Mouse (Mus musculus): Measurements from ENCODE around the gene Sae1. TPM values are rescaled to one million over a fixed set of nuclear protein-coding genes. Genes with fewer than 3 reads are reported as not detected.

Gene Sae1
- polyA plus RNA-seq, 1 experiment from 2014 or later = 339 TPM

DNA sequence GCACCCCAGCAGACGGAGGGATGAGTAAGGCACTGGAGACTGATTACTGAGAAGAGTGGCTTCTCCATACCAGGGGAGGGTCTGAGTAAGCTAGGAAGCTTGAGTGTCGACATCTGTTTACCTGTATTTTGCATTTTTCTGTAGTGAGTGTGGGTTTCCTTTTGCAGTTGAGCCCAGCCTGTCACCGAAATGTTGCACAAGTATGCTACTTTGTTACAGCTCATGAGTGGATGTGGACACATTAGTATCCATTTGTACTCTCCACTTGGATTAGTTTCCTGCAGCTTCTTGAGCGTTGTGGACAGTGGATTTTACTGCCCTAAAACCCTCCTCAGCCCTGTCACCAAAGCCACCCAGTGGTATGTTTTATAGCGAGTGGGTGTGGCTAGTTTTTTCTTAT, 31.1 kb upstream of the Sae1 start:
- H3K27me3 ChIP-seq (ENCODE audit: control insufficient read depth, insufficient read depth, low read length) = no peaks in the 10 kb centered on the region
- 93% methylated on average over 5 of the region's 5 CpGs for WGBS
- H3K27ac ChIP-seq (ENCODE audit: low read depth, low read length) = no peak overlapping the region
- no peak overlapping the region for H3K4me2 ChIP-seq (replicated peaks; ENCODE audit: low read depth, low read length)
- H3K4me1 ChIP-seq (replicated peaks; ENCODE audit: control insufficient read depth, insufficient read depth, low read length) = no peaks in the 10 kb centered on the region
- ATAC-seq (ENCODE audit: low FRiP score) (no peak), DNase-seq (ENCODE audit: low spot score) (no peak)
- peaks cover 25% of the 10 kb centered on the region for H3K36me3 ChIP-seq (ENCODE audit: control insufficient read depth, insufficient read depth, low read length)
- H3K9me3 ChIP-seq (ENCODE audit: control insufficient read depth, low read length) = no peaks in the 10 kb centered on the region
- H3K9ac ChIP-seq (ENCODE audit: low read depth, low read length) = no peak overlapping the region
- no peak overlapping the region for H3K4me3 ChIP-seq (ENCODE audit: low read depth, low read length)

DNA sequence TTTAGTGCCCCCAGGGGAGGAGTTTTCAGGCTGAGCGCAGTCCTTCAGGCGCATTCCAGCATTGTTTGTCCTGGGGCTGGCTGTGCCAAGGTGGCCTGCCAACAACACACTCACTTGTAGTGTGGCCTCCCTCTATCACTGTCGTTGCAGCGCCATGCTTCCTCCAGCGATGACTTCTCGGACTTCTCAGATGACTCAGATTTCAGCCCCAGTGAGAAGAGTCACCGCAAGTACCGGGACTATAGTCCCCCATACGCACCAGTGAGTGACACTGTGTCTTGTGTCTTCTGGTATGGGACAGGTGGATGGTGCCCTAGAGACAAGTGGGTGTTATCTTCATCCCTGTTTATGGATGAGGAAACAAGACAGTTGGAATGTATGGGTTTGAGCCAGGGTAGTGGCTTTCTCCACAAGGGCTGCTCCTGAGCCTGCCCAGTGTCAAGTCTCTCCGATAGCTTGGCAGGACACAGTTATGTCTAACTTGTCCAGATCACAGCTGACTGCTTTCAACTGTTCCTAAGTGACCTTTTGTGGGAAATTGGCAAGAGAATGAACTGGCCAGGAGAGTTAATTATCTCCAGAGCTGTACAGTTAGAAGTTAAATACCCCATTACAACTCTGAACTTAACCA, 29.6 kb upstream of the Sae1 start:
- H3K9ac ChIP-seq (ENCODE audit: low read depth, low read length) = no peak overlapping the region
- H3K4me1 ChIP-seq (replicated peaks; ENCODE audit: control insufficient read depth, insufficient read depth, low read length) = no peaks in the 10 kb centered on the region; the same call in 1 of the 2 replicates
- peaks cover 25% of the 10 kb centered on the region for H3K36me3 ChIP-seq (ENCODE audit: control insufficient read depth, insufficient read depth, low read length)
- WGBS = 95% methylated on average over 10 of the region's 10 CpGs
- DNase-seq (ENCODE audit: low spot score) (no peak), ATAC-seq (ENCODE audit: low FRiP score) (no peak)
- H3K27me3 ChIP-seq (ENCODE audit: control insufficient read depth, insufficient read depth, low read length) = no peaks in the 10 kb centered on the region
- H3K9me3 ChIP-seq (ENCODE audit: control insufficient read depth, low read length) = no peaks in the 10 kb centered on the region
- no peak overlapping the region for H3K4me2 ChIP-seq (replicated peaks; ENCODE audit: low read depth, low read length)
- no peak overlapping the region for H3K27ac ChIP-seq (ENCODE audit: low read depth, low read length)
- H3K4me3 ChIP-seq (ENCODE audit: low read depth, low read length) = no peak overlapping the region

DNA sequence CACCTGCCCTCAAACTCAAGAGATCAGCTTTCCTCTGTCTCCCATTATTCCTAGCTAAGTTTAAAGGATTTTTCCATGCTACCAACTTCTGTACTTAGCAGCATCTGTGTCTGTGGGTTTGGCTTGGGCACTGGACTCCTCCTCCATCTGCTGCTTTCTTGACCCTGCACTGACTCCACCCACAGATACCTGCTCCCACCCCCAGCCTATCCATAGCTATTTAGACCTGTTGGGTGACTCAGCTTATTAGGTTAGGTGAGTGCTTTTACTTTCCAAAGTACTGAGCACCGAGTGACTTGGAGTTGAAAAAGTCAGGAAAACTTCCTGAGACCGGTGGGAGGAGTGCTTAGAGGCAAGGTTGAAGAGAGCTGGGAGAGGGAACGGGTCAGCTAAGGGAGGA, 27.8 kb upstream of the Sae1 start:
- 88% methylated on average over 3 of the region's 3 CpGs for WGBS
- no peak overlapping the region for H3K9ac ChIP-seq (ENCODE audit: low read depth, low read length)
- H3K9me3 ChIP-seq (ENCODE audit: control insufficient read depth, low read length) = no peaks in the 10 kb centered on the region
- H3K36me3 ChIP-seq (ENCODE audit: control insufficient read depth, insufficient read depth, low read length) = peaks cover 11% of the 10 kb centered on the region
- H3K4me3 ChIP-seq (ENCODE audit: low read depth, low read length) = no peak overlapping the region
- no peak overlapping the region for H3K27ac ChIP-seq (ENCODE audit: low read depth, low read length)
- no peak for DNase-seq (ENCODE audit: low spot score)
- no peak for ATAC-seq (ENCODE audit: low FRiP score)
- no peak overlapping the region for H3K4me2 ChIP-seq (replicated peaks; ENCODE audit: low read depth, low read length)
- no peaks in the 10 kb centered on the region; the same call in 1 of the 2 replicates for H3K4me1 ChIP-seq (replicated peaks; ENCODE audit: control insufficient read depth, insufficient read depth, low read length)
- H3K27me3 ChIP-seq (ENCODE audit: control insufficient read depth, insufficient read depth, low read length) = no peaks in the 10 kb centered on the region

DNA sequence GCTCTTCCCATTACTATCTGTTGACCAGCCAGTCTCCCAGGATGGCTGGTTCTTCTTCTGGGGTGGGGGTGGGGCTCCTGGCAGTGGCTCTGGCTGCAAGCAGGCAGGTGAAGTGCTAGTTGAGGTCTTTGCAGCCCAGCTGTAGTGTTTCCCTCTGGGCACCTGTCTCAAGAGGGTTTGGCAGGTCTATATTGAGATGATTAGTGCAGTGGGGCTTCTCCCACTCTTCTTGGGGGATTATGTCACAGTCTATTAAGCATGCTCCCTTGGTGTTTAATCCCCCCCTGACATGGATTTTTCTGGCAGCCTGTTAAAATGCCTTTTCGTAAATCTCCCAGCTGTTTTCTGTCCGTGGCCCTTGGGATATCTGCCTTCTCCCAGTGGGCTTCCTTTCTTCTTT, 25.3 kb upstream of the Sae1 start:
- Histone ChIP-seq H3K9me3 (ENCODE audit: control insufficient read depth, low read length) (no peaks in the 10 kb centered on the region; the same call in 1 of the 2 replicates), H3K9ac (ENCODE audit: low read depth, low read length) (0 out of 2 replicates have a peak overlapping the region, but pooled peaks have one; percentile 16), H3K36me3 (ENCODE audit: control insufficient read depth, insufficient read depth, low read length) (peaks cover 3% of the 10 kb centered on the region; the same call in 1 of the 2 replicates), H3K4me3 (ENCODE audit: low read depth, low read length) (no peak overlapping the region), H3K27me3 (ENCODE audit: control insufficient read depth, insufficient read depth, low read length) (no peaks in the 10 kb centered on the region), H3K4me2 (replicated peaks; ENCODE audit: low read depth, low read length) (no peak overlapping the region), H3K4me1 (replicated peaks; ENCODE audit: control insufficient read depth, insufficient read depth, low read length) (no peaks in the 10 kb centered on the region; the same call in 1 of the 2 replicates), H3K27ac (ENCODE audit: low read depth, low read length) (peak overlapping the region; percentile 36; the same call in 1 of the 2 replicates)
- WGBS = 83% methylated on average over 2 of the region's 2 CpGs
- ATAC-seq (ENCODE audit: low FRiP score) = no peak
- DNase-seq (ENCODE audit: low spot score) = no peak

DNA sequence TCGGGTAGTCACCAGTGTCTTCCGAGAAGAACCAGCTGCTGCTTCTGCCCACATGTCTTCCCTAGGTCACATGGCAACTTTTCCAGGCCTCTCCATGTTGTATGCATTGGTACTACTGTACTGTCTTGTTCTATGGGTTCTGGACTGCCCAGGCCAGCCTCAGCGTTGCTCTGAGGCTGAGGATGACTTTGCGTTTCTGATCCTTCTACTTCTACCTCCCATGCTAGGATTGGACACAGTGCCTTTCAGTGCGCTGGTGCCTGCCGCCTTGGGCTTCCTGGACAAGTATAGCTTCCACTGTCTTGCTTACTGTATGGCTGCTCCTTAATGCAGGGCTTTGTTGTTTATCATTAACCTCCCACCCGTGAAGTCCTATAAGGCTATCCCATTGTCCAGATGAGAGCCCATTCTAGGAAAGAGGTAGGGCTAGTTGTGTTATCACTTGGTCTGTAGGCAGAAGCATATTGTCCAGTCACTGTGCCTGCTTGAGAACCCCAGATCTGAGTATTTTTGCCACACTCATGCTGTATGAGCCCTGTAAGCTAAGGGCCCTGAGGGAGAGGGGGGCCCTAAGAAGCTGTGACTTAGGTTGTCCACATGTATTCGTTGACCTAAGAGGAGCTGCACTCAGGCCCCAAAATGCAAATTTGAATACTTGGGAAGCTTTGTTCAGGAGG, 24.8 kb upstream of the Sae1 start:
- 86% methylated on average over 8 of the region's 8 CpGs for WGBS

DNA sequence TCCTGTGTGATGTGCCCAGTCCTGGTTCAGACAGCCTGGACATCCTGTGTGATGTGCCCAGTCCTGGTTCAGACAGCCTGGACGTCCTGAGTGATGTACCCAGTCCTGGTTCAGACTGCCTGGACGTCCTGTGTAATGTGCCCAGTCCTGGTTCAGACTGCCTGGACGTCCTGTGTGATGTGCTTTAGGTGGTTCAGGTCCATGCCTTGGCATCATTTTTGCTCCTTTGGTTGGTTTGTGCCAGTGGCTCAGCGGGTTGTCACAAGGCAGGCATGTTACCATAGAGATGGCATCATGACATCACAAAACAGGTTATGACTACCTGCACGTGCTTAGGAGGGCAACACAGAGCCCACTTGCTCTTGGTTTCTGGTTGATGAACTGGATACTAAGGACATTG, 23.5 kb upstream of the Sae1 start:
- Histone ChIP-seq H3K27ac (ENCODE audit: low read depth, low read length) (no peak overlapping the region), H3K4me1 (replicated peaks; ENCODE audit: control insufficient read depth, insufficient read depth, low read length) (peaks cover under 1% of the 10 kb centered on the region), H3K4me2 (replicated peaks; ENCODE audit: low read depth, low read length) (no peak overlapping the region), H3K9ac (ENCODE audit: low read depth, low read length) (no peak overlapping the region), H3K9me3 (ENCODE audit: control insufficient read depth, low read length) (no peaks in the 10 kb centered on the region; the same call in 1 of the 2 replicates), H3K36me3 (ENCODE audit: control insufficient read depth, insufficient read depth, low read length) (no peaks in the 10 kb centered on the region; the same call in 1 of the 2 replicates), H3K4me3 (ENCODE audit: low read depth, low read length) (no peak overlapping the region), H3K27me3 (ENCODE audit: control insufficient read depth, insufficient read depth, low read length) (no peaks in the 10 kb centered on the region)
- ATAC-seq (ENCODE audit: low FRiP score) (no peak), DNase-seq (ENCODE audit: low spot score) (no peak)
- 96% methylated on average over 5 of the region's 5 CpGs for WGBS

More for the DNA sequence above, 24.8 kb upstream of the Sae1 start:
- Histone ChIP-seq H3K36me3 (ENCODE audit: control insufficient read depth, insufficient read depth, low read length) (peaks cover 3% of the 10 kb centered on the region; the same call in 1 of the 2 replicates), H3K9ac (ENCODE audit: low read depth, low read length) (no peak overlapping the region), H3K27me3 (ENCODE audit: control insufficient read depth, insufficient read depth, low read length) (no peaks in the 10 kb centered on the region), H3K27ac (ENCODE audit: low read depth, low read length) (peak overlapping the region; percentile 36; the same call in 1 of the 2 replicates), H3K4me2 (replicated peaks; ENCODE audit: low read depth, low read length) (no peak overlapping the region), H3K4me3 (ENCODE audit: low read depth, low read length) (no peak overlapping the region), H3K9me3 (ENCODE audit: control insufficient read depth, low read length) (no peaks in the 10 kb centered on the region; the same call in 1 of the 2 replicates), H3K4me1 (replicated peaks; ENCODE audit: control insufficient read depth, insufficient read depth, low read length) (no peaks in the 10 kb centered on the region; the same call in 1 of the 2 replicates)
- no peak for DNase-seq (ENCODE audit: low spot score)
- ATAC-seq (ENCODE audit: low FRiP score) = 0 out of 2 replicates have a peak, but pooled peaks have one; percentile 19

DNA sequence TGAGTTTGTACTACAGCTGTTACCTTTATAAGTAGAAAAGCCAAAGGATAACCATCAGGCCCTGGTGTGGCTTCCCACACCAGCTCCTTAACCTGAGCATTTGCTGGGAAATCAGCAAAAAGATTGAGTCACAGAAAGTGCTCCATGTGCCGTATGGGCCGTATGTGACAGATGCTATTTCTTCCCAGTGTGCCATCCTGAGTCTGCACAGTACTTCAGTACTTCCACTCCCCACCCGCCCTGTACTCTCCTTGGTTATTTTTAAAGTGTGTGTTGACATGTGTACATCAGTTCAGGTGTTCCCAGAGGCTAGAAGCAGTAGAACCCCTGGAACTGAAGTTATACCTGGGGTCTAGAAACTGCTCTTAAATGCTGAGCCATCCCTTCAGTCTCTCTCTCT, 19.4 kb upstream of the Sae1 start:
- Histone ChIP-seq H3K36me3 (ENCODE audit: control insufficient read depth, insufficient read depth, low read length) (no peaks in the 10 kb centered on the region; the same call in 1 of the 2 replicates), H3K4me1 (replicated peaks; ENCODE audit: control insufficient read depth, insufficient read depth, low read length) (peaks cover 6% of the 10 kb centered on the region; the same call in 1 of the 2 replicates), H3K27me3 (ENCODE audit: control insufficient read depth, insufficient read depth, low read length) (no peaks in the 10 kb centered on the region), H3K9ac (ENCODE audit: low read depth, low read length) (no peak overlapping the region), H3K4me3 (ENCODE audit: low read depth, low read length) (no peak overlapping the region), H3K4me2 (replicated peaks; ENCODE audit: low read depth, low read length) (no peak overlapping the region), H3K9me3 (ENCODE audit: control insufficient read depth, low read length) (no peaks in the 10 kb centered on the region; the same call in 1 of the 2 replicates), H3K27ac (ENCODE audit: low read depth, low read length) (no peak overlapping the region)
- DNase-seq (ENCODE audit: low spot score) (no peak), ATAC-seq (ENCODE audit: low FRiP score) (no peak)
- WGBS = 93% methylated on average over 3 of the region's 3 CpGs

DNA sequence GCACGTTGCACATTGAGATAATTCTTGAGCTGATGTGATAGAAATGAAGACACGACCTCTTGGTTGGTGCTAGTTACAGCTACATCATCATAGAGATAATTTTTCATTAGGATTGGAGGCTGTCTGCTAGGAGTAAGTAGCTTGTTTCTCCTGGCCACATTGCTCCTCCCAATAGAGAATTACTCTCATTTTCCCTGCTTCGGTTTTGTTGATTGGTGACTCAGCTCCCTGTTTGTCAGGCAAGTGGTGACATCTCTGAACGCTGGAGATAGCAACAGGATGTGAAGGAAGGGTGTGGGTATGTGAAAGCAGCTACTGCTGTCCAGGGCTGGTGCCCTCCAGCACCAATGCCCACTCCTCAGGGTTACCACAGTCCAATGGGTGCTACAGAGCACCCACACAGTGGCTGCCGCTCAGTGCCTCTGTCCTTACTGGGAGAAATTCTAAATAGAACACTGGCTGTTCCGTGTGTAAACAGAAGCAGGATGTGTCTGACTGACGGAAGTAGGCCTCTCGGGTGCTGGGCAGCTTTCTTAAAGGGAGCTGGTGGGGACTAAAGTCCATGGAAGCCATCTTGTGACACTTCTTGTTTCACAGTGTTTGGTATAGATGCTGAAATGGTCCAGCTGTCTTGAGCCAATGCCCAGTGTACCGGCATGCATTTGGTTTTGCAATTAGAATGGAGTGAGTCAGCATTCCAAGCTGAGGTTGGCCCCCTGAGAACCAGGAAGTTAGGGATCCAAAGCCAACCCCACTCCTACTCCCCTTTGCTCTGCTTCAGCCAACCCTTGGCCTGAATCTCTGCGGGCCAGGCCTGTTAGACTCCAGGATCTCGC, 18.1 kb upstream of the Sae1 start:
- DNase-seq (ENCODE audit: low spot score) (no peak), ATAC-seq (ENCODE audit: low FRiP score) (no peak)
- H3K4me3 ChIP-seq (ENCODE audit: low read depth, low read length) = no peak overlapping the region
- WGBS = 82% methylated on average over 11 of the region's 11 CpGs
- H3K4me2 ChIP-seq (replicated peaks; ENCODE audit: low read depth, low read length) = no peak overlapping the region
- no peaks in the 10 kb centered on the region for H3K27me3 ChIP-seq (ENCODE audit: control insufficient read depth, insufficient read depth, low read length)
- H3K9me3 ChIP-seq (ENCODE audit: control insufficient read depth, low read length) = no peaks in the 10 kb centered on the region; the same call in 1 of the 2 replicates
- peak overlapping the region; percentile 56; the same call in 1 of the 2 replicates for H3K27ac ChIP-seq (ENCODE audit: low read depth, low read length)
- H3K36me3 ChIP-seq (ENCODE audit: control insufficient read depth, insufficient read depth, low read length) = no peaks in the 10 kb centered on the region; the same call in 1 of the 2 replicates
- peak overlapping the region; percentile 36; the same call in 1 of the 2 replicates for H3K9ac ChIP-seq (ENCODE audit: low read depth, low read length)
- peaks cover 6% of the 10 kb centered on the region; the same call in 1 of the 2 replicates for H3K4me1 ChIP-seq (replicated peaks; ENCODE audit: control insufficient read depth, insufficient read depth, low read length)

Data from hindbrain, embryonic 11.5 days (tissue).